Mouse (Mus musculus) fat pad, adult 2 months (tissue): ENCODE results near the gene Pde1c.
A peak's percentile ranks its signal among the peaks of the same experiment; 100 is the strongest.

Source experiments
- DNase-seq: peaks from one replicate; pipeline ENCODE4 v3.0.0-alpha.2; 2011; ENCODE audit warnings: low read depth, low spot score; ENCODE audit errors: extremely low read depth

The Pde1c gene

GRCm38 (mm10) chr6:56335811-56336446, 233.0 kb downstream of the Pde1c start:
- DNase-seq, result no peak

- no peak for DNase-seq
Observed at GRCm38 (mm10) chr6:56332149-56332548, 236.8 kb downstream of the Pde1c start.

GRCm38 (mm10) chr6:56331432-56331831, 237.5 kb downstream of the Pde1c start:
- no peak for DNase-seq

GRCm38 (mm10) chr6:56328103-56328502, 240.8 kb downstream of the Pde1c start:
- DNase-seq, result no peak

- DNase-seq, result no peak
Observed at GRCm38 (mm10) chr6:56322799-56323198, 246.1 kb downstream of the Pde1c start.

- DNase-seq, result no peak
Observed at GRCm38 (mm10) chr6:56310318-56310717, 258.6 kb downstream of the Pde1c start.

- DNase-seq, result peak; percentile 76
Observed at GRCm38 (mm10) chr6:56306066-56306465, 262.8 kb downstream of the Pde1c start.

GRCm38 (mm10) chr6:56292176-56292575, 276.7 kb downstream of the Pde1c start:
- DNase-seq, result no peak

- no peak for DNase-seq
Observed at GRCm38 (mm10) chr6:56289307-56289706, 279.6 kb downstream of the Pde1c start.

GRCm38 (mm10) chr6:56284821-56285220, 284.1 kb downstream of the Pde1c start:
- no peak for DNase-seq

GRCm38 (mm10) chr6:56275461-56275860, 293.4 kb downstream of the Pde1c start:
- DNase-seq, result no peak

- no peak for DNase-seq
Observed at GRCm38 (mm10) chr6:56271741-56272140, 297.2 kb downstream of the Pde1c start.

- DNase-seq, result no peak
Observed at GRCm38 (mm10) chr6:56264509-56264908, 304.4 kb downstream of the Pde1c start.

- no peak for DNase-seq
Observed at GRCm38 (mm10) chr6:56260118-56260517, 308.8 kb downstream of the Pde1c start.

GRCm38 (mm10) chr6:56257555-56258297, 311.2 kb downstream of the Pde1c start:
- no peak for DNase-seq

- DNase-seq, result no peak
Observed at GRCm38 (mm10) chr6:56250091-56250490, 318.8 kb downstream of the Pde1c start.

- no peak for DNase-seq
Observed at GRCm38 (mm10) chr6:56191426-56192140, 377.3 kb downstream of the Pde1c start.

- no peak for DNase-seq
Observed at GRCm38 (mm10) chr6:56176485-56176884, 392.4 kb downstream of the Pde1c start.

- no peak for DNase-seq
Observed at GRCm38 (mm10) chr6:56172172-56172571, 396.7 kb downstream of the Pde1c start.

- DNase-seq, result no peak
Observed at GRCm38 (mm10) chr6:56168736-56169135, 400.2 kb downstream of the Pde1c start.

- no peak for DNase-seq
Observed at GRCm38 (mm10) chr6:56158217-56158616, 410.7 kb downstream of the Pde1c start.

GRCm38 (mm10) chr6:56156836-56157235, 412.1 kb downstream of the Pde1c start:
- DNase-seq, result no peak
